Mouse (Mus musculus): Measurements from ENCODE around the gene Mal. TPM values are rescaled to one million over a fixed set of nuclear protein-coding genes. Genes with fewer than 3 reads are reported as not detected.
A peak's percentile ranks its signal among the peaks of the same experiment; 100 is the strongest.

Mal gene
- 1 to 10 TPM; 1.6 to 1.9 TPM for total RNA-seq (2021)
- long read RNA-seq, experiment 1, partial matches to known transcripts: 0 of 1 reads
- long read RNA-seq, experiment 1, other reads (novel, unspliced or antisense): 0 of 1 reads
- long read RNA-seq, experiment 2, partial matches to known transcripts: 0 of 3 reads
- long read RNA-seq, experiment 2, other reads (novel, unspliced or antisense): 0 of 3 reads

DNA sequence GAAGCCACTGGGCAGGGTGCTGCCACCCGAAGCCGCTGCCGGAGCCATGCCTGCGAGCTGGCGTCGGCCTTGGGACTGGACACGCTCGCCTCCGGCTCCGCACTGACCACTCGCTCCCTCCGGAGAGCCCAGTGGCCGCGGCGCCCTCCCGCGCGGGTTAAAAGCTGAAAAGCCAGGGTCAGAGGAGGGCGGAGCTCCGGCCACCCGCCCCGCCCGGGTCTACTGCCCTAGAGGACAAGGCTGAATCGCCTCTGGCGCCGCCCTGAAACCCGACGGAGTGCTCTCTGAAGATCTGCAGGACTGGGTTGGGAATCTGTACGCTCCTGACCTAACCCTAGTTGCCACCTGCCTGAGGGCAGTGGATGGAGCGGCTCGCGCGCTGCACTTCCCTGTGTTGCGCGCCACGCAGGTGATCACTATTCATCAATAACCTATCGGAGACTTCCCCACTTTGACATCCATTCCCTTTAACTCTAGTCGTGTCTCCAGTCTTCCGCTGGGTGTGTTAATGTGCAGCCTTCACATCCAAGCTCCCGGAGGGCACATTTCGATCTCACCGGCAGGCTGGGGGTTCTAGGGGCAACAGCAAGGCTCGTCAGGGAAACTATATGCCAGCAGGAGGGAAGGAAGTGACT lies at the start of gene Mal:
TSS of gene Mal (minus strand) at position 610 of the 635 bp plus-strand sequence.
- peak; percentile 9 for DNase-seq (ENCODE audit: low spot score)

DNA sequence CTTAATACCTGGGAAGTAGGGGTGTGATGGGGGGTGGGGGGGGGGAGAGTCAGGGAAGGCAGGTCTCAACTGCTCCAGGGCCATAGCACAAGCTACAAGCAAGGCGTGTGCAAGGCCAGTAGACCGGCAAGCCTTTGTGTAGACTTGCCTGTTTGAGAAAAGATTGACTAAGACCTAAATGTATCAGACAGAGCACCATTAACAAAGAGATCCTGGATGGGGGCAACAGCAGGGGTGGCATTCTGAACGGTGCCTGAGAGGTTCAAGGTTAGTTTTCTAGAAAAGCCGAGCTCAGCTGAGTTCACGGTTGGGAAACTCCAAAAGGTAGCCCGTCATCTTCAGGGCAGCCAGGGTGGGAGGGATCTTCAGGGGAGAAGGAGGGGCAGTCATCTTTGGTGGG lies 48.8 kb upstream of the Mal start:
- DNase-seq (ENCODE audit: low spot score): no peak

DNA sequence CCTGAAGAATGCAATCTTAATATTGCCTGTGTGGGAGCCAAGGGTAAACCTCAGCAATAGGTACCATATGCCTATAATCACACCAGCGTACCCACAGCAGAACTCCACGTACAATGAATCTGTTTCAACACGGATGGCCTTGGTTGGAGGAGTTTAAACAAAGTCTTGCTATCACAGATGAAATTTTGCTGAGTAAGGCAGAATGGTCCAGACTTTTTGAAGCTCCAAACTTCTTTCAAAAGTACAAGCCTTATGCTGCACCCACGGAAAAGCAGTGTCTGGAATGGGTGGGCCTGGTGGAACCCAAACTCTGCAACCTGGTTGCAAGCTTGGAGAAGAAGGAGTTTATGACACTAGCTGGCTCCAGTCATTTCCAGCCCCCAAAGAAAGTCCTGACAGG lies 32.7 kb upstream of the Mal start:
- no peak for DNase-seq (ENCODE audit: low spot score)

DNA sequence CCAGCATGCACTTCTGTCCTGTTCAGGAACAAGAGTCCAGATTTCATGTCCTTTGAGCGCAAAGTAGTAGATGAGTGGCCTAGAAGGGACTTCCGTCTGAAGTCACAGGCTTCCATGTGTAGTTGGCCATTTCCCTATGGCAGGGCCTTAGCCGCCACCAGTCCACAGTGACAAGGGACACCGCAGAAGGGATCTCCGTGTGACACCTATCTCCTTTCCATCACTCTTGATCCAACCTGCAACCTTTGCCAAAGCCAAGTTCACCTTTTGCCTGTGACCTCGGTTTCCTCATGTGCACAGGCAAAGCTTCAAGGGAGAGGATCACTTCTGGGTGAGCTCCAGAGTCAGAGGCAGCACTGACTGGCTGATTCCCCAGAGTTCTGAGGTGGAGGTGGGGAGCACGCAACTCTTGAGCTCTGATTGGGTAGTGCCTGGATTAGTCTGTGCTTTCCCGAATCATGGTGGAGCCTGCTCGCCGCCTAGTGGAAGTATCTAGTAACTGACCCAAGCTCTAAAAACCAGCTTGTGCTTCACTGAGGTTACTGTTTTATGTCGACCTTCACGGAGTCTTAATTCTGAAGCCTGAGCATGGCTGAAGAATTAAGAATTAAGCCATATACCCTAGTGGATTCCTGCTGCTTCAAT lies 27.3 kb upstream of the Mal start:
- peak; percentile 31 for DNase-seq (ENCODE audit: low spot score)

DNA sequence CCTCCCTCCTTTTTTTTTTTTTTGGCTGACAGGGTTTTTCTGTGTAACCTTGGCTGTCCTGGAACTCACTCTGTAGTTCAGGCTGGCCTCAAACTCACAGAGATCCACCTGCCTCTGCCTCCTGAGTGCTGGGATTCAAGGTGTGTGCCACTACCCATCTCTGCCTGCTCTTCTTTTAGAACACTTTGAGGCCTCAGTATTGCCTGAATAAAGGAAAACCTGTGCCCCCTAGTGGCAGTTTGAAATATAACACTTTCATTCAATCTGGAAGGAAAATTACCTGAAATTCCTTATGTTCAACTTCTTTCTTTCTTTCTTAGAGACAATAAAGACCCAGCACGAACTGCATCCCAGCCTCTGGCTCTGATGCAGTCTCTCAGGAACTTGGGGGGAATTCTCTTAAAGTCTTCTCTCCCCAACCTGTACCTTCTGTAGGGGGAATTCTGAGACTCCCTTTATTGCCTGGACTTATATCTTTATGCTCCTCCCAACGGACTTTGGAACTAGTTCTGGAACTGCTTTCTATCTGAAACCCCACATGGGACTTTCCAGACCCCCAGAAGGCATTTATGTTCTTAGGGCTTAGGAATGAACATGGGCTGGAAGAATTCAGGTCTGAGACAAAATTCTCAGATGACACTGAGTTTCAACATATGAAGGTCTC lies 11.5 kb upstream of the Mal start:
- DNase-seq (ENCODE audit: low spot score): peak; percentile 26

DNA sequence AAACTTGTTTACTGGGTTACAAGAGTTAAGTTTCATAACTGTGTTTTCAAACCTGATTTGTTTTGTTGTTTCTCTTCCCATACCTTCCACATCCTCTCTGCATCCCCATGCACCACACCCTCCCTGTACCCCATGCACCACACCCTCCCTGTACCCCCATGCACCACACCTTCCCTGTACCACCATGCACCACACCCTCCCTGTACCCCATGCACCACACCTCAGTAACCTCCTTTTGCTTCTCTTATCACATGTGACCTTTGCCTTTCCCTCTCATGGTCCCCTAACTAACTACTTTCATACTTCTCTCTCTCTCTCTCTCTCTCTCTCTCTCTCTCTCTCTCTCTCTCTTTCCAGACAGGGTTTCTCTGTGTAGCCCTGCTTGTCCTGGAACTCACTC lies 10.5 kb upstream of the Mal start:
- DNase-seq (ENCODE audit: low spot score): no peak

DNA sequence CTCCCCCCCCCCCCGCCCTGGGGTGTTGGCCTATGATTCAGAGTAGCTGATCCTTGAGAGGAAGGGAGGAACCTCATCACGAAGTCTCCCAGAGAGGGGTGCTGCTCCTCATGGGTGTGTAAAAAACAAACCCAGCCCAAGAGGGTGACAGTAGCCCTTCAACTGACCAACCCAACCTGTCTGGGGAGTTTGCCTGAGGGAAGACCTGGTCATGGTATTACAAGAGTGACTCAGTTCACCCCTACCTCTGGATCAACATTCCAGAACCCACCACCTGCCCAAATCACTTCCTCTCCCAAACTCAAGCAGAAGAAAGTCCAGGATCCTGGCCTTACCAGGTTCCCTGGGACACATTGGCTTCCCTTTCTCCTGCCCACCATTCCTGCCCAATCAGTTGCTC lies 6.2 kb upstream of the Mal start:
- DNase-seq (ENCODE audit: low spot score): no peak

DNA sequence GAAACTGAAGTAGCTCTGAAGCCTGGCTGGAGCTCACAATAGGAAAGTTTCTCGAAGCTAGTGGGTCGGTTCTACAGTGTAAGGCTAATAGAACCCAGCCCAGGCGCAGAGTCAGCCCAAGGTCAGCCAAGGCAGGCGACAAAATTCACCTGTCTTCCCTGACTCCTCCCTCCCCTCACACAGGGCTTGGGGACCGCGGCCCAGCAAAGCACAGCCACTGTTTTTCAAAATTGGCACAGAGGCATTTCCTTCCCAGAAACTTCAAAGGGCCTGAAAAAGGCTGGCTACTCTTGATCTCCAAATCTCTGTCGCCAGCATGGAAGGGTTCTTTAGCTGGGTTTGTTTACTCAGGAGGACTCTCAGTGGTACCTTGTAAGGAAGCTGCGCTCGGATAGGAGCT lies 1.1 kb downstream of the Mal start:
- DNase-seq (ENCODE audit: low spot score): no peak

DNA sequence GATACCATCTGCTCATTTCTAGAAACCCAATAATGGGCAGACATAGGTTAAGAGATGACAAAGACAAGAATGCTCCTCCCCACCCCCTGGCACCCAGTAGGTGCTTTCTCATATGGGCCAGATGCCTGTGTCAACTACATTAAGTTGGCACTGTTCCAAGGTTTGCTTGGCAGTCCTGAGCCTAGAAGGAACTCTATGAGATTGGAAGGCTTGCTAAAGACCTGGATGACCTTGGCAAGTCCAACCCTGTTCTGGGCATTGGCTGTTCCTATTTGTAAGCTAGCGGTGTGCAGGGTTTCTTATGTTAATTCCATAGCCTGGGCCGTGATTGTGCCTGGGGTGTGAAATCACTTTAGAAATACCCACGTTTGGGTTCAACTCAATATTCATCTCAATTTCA lies 1.7 kb downstream of the Mal start:
- no peak for DNase-seq (ENCODE audit: low spot score)

DNA sequence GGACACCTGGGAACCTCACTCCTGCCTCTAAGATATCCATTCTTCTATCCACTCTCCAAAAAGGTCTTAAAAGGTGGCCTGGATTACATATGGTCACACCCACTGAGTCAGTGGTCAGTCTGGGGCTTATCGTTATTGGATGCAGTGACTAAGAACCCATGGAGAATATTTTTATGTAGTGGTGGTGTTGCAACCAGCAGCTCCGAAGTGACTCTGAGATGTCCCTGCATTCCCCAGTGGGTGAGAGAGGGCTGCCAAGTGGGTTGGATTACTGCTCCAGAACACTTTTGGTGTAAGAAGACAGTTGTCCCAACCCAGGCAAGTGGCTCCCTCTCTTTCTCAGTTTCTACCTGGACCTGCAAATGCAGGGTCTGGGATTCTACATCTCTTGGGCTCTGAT lies 3.7 kb downstream of the Mal start:
- no peak for DNase-seq (ENCODE audit: low spot score)

DNA sequence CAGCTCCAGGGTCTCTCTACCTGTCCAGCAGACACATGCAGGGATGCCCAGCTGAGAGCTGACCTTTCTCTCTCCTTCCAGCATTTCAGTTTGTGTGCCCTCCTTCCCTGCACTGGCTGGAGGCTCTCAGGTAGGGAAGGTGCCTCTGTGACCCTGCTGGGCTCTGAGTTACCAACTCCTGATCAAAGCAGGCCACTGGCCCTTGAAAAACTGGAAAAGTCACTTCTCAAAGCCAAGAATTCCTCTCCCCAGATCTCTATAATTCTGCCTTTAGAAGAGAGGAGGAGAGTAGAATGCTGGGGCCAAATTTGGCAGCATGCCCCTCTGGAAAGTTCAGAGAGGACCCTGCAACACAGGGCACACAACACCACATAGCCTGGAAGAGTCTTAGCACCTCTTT lies 4.2 kb downstream of the Mal start:
- no peak for DNase-seq (ENCODE audit: low spot score)

DNA sequence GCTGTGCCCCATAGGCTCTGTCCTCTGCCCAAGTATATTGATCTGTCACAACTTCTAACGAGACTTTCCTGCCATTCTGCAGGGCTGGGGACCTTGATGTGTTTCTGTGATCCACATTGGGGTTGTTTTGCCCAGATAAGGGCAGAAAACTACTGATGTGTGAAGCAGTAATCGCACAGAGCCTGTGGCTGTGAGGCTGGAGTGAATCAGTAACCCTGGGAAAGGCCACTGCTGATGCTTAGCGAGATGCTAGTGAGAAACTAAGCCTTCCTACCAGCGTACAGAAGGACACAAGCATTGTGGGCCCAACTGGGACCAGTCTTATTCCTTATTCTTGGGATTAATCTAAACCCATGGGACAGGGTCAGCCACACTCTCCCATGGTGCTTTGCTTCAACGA lies 4.9 kb downstream of the Mal start:
- no peak for DNase-seq (ENCODE audit: low spot score)

DNA sequence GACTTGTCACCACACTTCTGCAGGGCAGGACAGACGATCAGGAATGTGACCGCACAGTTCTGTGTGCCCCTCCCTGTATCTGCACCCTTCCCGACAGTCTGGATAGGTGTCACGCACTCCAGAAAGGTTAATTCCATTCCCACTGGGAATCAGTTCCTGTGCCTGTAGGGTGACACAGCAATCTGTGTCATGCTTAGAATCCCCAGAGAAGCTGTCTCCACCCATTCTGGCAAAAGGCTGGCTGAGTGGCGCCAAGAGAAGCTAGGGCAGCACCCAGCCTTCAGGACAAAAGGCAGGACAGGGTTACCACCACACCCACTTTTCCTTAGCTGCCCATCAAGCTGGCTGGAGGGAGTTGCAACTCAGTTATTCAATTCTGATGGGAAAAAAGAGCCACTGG lies 6.6 kb downstream of the Mal start:
- no peak for DNase-seq (ENCODE audit: low spot score)

DNA sequence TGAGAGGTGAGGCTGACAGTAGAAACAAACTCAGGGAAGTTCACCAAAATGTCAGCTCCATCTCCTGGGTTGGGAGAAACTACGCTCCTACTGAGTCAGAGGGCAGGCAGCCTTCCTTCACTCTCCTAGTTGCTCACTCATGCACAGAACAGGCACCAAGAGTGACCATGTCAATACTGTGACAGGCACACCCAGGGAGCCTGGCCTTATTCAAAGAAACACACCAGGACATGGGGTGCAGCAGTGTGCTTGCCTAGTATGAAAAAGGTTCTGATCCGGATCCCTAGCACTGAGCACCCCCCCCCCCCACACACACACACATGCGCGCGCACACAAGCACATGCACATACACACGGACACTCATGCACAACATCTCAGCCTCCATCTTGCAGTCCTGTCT lies 8.3 kb downstream of the Mal start:
- DNase-seq (ENCODE audit: low spot score): no peak

DNA sequence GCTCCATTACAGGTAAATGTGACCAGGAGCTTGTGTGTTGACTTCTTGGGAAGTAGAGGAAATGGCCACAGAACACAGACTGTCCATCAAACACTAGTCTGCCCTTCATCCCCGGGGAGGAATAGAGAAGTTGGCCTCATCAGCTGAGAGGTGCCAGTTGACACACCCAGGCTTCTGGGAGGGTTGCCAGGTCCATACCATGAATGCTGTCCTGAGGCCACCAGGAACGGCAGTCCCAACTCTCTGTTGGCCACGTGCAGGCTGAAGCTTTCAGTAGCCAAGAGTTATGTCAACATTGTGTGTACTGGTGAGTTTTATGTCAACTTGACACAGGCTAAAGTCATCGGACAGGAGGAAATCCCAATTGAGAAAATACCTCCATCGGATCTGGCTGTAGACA lies 9.6 kb downstream of the Mal start:
- no peak for DNase-seq (ENCODE audit: low spot score)

DNA sequence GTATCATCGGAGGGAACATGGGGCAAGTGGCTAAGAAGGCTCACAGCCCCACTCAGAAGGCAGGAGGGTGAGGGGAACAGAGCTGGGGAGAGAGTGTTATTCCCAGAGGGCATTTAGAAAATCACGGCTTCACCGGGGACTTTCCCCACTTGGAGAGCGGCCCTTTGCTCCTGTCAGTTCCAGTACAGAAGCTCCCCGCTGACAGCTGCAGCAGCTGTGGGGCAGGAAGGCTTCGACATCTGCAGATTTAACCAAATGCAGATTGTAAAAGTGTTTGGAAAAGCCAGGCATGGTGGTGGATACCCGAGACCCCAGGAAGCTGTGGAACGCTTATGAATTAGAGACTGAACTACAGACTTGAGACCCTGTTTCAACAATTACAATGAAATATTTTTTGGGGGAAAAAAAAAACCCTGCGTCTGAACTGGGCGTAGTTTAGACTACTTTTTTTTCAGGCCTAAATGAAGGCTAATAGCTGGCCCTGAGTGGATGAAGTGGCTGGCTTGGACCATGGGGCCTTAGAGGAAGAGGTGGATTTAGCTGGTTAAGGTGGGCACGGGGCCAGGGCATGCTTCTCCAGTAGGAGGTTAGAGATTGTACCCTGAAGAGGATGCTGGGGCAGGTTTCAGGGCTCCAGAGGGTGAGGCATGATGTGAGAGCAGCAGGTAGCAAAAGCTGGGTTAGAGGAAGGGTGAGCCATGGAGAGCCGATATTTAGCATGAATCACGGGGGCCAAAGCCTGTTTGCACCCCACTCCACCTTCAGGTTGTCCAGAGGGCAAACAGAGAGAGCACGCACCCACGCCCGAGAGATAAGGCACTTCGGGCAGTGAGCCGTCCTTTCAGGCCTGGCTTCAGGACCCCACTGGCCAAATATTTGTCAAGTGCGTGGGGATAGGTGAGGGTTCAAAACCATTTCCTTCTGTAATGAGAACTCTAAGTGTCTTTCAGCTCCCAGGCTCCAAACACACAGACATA lies 12.5 kb downstream of the Mal start:
- DNase-seq (ENCODE audit: low spot score): no peak

DNA sequence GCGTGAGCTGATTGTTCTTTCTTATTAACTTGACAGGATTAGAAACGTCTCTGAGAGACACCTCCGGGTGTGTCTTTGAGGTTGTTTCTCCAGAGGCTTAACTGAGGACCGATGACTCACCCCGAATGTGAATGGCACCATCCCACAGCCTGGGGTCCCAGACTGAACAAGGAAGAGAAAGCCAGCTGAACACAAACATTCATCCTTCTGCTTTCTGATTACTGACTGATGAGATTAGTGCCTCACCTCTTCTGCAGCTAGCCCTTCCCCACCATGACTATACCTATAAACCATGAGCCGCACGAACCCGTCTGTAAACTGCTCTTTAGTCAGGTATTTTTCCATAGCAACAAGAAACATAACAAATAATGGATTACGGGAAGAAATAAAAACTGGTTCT lies 17.5 kb downstream of the Mal start:
- no peak for DNase-seq (ENCODE audit: low spot score)

DNA sequence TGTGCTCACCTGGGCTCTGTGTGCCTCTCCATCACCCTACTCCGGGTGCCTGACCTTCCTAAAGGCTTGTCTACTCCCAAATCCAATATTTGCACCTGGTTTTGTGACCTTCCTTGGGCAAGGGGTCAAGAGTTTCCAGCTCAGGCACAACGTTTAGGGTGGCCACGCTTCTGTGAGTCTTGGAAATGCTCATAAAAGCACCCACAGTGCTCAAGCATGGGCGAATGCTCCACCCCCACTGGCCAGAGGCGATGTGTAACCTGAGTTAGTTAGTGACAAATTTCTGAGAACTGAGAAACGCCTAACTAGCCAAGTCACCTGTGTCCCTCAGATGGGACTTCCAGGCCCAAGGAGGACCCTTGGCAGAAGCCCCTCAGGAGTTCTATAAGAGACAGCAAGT lies 20.9 kb downstream of the Mal start:
- no peak for DNase-seq (ENCODE audit: low spot score)

DNA sequence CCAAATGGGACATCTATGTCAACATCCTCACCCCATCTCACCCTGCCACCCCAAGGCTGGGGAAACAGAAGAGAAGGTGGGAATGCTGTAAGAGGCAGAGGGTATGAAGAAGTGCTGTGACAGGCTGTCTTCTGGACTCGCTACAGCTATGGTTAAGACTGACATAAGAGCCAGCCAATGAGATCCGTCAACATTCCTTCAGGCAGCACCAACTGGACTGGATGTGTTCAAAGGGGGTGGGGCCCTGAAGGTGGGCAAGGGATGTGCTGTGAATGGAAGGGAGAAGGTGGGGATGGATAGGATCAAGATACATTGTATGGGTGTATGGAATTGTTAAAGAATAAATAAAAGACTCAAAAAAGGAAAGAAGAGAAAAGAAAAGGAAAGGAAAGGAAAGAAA lies 23.9 kb downstream of the Mal start:
- no peak for DNase-seq (ENCODE audit: low spot score)

DNA sequence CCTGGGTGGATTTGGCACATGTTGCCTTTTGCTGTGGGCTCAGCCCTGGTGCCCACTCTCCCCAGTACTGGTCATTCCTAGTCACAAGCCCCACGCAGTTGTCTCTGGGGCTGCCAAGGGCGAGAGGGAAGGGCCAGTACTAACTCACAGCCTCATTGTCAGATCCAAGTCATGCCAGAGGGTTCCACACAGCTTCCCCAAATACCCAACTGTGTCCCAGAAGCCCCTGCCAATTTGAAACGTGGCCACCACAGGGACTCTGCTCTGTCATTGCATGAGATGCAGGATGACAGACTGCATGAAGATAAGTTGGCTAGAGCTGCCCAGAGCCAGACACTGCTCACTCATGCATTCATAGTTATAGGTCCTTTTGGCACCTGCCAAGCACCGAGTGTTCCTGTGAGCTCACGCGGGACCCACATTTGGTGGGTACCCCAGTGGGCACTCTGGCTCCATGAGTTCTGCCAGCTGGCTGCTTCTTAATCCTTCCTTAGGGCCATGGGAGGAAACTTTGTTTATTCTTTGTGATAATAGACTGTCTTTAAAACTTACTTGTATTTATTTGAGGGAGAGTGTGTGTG lies 28.4 kb downstream of the Mal start:
- no peak for DNase-seq (ENCODE audit: low spot score)

DNA sequence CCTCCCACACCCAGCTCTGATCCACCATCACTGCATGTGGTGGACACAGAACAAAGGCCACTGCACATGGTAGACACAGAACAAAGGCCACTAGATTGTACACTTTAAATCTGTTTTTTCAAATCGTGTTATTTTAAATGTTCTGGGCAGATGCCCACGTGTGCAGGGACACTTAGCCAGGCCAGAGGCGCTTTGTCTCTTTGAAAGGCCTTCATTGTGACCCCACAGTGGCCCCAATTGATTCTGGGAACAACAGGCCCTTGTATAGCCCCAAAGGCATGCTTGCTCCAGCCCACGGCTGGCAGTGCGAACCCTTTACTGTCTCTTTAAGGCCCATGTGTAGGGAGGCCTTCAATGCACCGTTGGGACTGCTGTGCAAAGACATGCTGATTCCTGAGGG lies 29.1 kb downstream of the Mal start:
- no peak for DNase-seq (ENCODE audit: low spot score)

Measured in gastrocnemius, adult 18-20 months (tissue).